Mouse (Mus musculus) adrenal gland, postnatal 14 days (tissue): ENCODE results near the gene Cmip. TPM values are rescaled to one million over a fixed set of nuclear protein-coding genes. Genes with fewer than 3 reads are reported as not detected.
A peak's percentile ranks its signal among the peaks of the same experiment; 100 is the strongest.

Experiments
- DNase-seq: peaks from one replicate; pipeline ENCODE4 v3.0.0; 2021; ENCODE audit warnings: mixed read lengths
- total RNA-seq: library from RNA; stranded (reverse); gene quantifications from 2 replicates; pipeline ENCODE4 v1.2.3, GENCODE M21; 2021

The Cmip gene
- total RNA-seq, 1 experiment from 2014 or later, result 96.2 TPM

DNA sequence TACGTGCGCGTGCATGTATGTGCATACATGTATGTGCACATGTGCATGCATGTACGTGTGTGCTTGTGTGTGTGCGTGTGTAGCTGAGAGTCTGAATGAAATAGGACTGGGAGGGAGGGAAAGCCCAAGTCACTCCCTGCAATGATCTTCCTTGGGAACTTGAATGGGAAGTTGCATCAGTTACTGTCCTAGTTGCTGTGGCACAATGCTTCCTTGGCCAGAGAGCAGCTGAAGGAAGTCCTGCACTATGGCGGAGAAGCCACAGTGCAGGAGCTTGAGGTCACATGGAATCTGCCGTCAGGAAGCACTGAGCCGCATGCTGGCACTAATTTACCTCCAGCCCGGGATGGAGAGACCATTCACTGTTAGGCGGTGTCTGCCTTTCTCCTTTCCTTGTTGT, 37.9 kb downstream of the Cmip start:
- no peak for DNase-seq

DNA sequence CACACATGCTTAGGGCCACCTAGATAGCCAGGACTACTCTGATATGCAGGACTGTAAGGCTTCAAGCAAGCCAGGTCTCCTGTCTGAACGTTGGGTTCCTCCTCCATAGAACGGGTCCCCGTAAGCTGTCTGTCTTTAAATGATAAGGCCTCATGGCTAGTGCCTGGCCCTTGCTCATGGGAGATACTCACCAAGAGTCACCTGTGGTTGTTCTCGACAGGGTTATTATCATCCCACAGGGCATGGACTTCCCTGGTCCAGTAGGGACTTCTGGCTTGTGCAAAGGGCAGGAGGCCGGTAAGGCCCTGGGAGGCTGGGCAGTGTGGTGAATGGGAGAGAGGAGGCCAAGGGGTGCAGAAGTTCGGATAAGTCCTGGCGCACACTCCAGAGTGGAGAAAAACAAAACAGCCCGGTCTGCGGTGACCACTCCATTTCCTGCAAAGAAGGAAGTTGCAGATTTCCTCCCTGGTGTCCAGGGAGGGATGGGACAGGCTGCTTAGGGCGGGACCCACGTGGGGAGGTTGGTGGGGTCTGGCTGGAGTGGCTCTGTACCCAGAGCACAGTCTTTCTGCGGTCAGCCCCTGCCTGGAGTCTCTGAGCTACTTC, 41.2 kb downstream of the Cmip start:
- DNase-seq, result peak; percentile 63

GRCm38 (mm10) chr8:117299204-117299603, 42.3 kb downstream of the Cmip start:
- no peak for DNase-seq

DNA sequence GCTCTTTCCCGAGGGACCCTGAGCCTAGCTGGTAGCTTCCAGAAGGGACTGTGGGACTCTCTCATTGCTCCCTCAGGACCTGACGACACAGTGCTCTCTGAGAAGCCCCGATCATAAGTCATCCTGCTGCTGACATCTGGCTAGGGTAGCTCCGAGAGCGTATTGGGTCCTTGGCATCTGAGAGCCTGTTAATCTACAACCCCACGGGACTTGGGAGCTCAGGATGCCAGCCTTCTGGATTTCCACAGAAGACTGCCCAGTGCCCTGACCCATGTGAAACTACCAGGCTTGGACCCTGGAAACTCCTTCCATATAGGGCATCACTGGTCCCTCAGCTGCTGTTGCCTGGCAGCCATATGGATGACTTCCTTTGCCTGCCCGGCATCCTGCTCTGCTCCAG, 43.3 kb downstream of the Cmip start:
- no peak for DNase-seq

GRCm38 (mm10) chr8:117301457-117302041, 44.7 kb downstream of the Cmip start:
- no peak for DNase-seq

GRCm38 (mm10) chr8:117302072-117302471, 45.2 kb downstream of the Cmip start:
- no peak for DNase-seq

GRCm38 (mm10) chr8:117303666-117304065, 46.8 kb downstream of the Cmip start:
- DNase-seq, result peak; percentile 62

DNA sequence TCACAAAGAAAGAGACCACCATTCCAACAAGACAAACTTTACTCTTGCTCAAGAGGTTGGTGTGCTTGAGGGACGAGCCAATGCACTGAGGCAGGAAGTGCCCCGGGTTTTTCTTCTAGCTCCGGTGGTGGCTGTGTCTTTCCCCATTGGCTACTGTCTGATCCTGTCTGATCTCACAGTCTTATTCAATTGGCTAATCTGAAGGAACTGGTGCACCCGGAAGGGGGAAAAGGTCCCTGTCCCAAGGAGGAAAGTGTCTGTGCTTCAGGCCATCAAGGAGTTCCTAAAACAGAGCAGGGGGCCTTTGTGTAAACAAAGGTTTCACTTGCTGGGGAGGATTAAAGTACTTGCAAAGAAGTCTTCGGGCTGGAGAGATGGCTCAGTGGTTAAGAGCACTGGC, 48.5 kb downstream of the Cmip start:
- no peak for DNase-seq

GRCm38 (mm10) chr8:117306756-117307155, 49.9 kb downstream of the Cmip start:
- DNase-seq, result no peak

DNA sequence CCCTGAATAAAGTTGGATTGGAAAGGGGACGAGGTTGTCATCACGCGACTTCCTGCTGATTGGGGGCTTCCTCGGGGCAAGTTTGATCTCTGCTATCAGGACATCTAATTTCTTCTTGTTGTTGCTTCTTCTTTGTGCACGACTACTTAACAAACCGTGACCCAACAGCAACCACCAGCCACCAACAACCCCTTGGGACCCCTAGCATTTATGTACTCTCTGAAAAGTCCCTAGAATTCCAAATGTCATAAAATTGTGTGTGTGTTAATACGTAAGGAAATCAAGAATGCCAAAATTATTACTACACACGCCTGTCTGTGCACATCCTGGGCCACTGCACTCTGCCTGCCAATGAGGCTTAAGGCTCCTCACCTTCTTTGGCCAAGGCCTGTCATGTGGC, 50.4 kb downstream of the Cmip start:
- DNase-seq, result no peak

DNA sequence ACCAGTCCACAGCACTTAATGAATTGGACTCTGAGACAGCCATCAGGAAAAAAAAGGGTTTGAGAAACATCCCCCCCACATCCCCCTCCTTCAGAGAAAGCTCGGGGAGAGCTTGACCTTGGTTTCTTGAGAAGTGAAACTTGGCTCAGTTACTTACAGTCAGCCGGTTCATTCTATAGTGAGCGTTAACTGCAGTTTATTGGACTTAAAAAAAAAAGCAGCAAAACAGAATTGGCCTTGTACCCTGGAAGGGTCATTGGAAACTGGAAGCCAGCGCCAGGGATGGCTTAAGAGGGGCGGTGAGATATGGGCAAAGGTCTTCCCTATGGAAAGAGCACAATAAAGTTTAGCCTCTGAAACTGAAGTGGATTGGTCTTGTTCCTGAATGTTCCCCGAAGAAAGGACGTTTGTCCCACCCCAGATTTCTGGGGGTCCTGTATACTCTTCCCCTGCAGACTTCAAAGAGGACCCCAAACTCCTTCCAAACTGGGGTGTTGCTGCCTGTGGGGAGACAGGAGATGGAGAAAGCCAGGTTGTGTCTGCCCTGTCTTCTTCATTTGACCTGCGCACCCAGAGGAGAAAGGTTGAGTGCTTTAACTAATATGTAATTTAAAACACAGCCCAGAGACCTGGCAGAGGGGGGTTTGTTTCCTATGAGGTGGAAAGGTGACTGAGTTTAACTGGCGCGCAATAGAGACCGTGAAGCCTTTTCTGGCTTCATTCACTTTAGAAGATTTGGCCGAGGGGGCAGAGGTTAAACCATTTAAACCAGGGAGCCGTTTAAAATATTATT, 51.6 kb downstream of the Cmip start:
- no peak for DNase-seq

- no peak for DNase-seq
These were observed 52.9 kb downstream of the Cmip start for GRCm38 (mm10) chr8:117309653-117310274.

DNA sequence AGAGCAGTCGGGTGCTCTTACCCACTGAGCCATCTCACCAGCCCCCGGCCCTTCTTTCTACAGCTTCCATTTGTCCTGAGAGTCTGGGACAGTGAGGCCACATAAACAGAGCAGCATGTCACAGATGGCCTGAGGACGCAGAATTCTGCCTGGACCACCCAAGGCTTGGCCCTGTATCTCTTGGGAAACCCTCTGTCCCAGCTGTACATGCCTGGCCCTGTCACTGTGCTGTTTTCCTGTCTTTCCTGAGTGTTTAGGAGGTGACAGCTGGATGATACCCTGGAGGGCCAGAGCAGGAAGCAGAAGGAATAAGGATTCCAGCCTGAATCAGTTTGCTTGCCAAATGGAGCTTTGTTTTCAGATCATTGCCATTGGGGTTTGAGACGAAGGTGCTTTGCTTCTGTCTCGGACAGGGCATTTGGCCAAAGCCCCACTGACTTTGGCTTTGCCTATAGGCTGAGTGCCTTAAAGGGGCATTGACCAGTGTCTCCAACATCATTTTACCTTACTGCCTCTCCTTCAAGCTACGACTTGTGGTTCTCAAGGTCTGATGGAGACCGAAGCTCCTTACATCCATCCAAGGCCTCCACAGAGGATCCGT, 54.2 kb downstream of the Cmip start:
- no peak for DNase-seq

DNA sequence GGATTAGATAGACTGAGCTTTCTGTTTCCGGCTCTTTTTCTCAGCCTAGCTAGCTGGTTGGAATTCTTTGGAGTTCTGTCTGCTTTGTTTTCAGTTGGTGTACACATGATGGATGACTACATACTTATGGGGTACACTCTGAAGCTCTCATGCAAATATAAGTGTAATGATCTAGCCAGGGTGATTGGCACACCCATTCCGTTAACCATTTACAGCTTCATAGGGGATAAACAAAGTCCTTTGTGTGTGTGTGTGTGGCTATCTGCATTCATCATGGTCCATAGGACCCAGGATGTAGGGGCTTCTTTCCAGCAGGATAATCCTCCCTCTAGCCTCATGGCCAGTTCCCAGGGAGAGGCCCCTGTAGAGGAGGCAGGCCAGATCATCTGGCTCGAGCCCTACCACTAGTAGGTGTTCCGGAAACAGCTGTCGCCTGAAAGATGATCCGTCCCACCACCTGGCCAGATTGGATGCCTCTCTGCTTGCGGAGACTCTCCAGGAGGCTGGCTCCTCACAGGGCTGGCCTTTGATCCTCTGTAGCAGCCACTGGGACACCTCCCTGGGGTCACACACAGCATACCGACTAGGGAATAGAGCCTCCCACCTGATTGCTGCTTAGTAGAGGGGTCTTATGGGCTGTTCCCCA, 57.6 kb downstream of the Cmip start:
- DNase-seq, result no peak

DNA sequence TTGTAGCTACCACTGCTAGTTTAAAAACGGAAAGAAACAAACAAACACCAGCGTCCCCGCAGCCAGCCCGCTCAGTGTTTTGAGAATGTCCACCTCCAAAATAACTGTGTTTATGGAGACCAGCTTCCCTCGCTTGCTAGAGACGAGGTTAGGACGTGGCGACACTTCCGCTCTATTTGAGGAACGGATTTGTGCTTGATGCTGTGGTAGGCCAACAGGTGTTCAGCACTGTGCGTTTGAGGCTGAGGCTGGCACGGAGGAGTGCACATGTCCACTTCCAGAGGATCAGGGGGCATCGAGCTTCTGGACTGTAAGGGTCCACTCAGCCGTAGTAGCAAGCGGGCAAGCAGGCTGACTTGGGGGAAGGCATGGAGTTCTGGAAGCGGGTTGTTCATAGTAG, 58.9 kb downstream of the Cmip start:
- no peak for DNase-seq

DNA sequence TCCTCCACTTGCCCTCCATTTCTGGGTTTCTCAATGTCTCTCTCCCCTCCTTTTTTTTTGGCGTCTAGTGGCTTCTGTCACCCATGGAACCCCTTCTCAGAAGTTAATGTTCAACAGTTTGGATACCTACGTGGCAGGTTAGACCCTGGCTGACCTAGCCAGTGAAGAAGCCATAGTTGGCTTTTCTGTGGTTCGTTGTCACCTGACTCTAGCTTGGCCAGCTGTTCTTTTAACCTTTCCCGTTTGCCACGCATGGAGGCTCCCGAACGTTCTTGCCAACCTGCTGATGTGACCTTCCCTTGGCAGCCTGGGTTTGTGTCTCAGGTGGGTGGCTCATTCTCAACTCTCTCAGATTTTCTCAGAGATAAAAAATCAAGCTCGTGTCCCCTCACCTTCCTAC, 60.6 kb downstream of the Cmip start:
- DNase-seq, result no peak

GRCm38 (mm10) chr8:117318911-117319826, 62.3 kb downstream of the Cmip start:
- DNase-seq, result peak; percentile 64

DNA sequence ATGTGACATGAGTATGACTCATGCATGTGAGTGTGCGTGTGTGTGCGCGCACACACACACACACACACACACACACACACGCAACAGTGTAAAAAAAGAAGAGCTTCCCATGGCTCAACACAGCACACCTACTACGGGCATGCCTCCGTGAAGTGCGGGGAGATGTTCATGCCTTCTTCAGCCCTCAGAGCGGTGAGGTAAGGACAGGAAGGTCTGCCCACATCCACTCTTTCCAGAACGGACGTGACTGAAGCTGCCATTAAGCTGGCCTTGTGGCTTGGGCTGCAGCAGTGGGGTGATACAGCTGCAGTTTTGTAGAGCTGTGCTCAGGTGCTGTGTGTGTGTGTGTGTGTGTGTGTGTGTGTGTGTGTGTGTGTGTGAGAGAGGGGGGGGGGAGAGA, 63.8 kb downstream of the Cmip start:
- no peak for DNase-seq

GRCm38 (mm10) chr8:117321232-117321631, 64.4 kb downstream of the Cmip start:
- no peak for DNase-seq

- DNase-seq, result no peak
These were observed 65.2 kb downstream of the Cmip start for GRCm38 (mm10) chr8:117322021-117322420.

DNA sequence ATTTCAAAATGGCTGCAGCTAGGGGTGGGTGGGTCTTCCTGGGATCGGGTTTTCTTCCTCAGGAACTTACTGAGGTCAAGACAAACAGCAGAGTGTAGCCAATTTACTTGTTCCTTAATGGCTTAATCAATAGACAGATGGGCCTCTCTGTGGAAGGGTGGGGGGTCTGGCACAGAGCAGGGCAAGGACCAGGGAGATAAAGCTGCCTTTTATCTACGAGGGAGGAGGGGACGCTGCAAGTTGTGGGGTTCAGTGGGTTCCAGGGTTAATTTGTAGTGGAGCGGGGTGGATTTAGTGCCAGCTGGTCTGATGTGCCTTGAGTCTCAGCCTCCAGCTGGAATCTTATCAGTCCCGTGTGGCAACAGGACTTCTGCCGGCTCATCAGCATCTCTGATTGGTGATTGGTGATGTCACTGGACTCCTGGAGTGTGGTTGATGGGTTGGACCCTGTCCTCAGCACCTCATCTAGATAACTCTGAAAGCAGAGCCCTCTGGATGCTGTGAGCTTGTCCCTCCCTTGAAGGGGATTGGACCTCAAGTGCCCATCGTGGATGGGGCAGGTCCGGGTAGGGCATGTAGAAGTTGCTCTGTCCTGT, 65.9 kb downstream of the Cmip start:
- DNase-seq, result no peak
